Mouse (Mus musculus): ENCODE results near the gene Rab44.

GRCm38 (mm10) chr17:29186989-29187859, 73.3 kb downstream of the Rab44 start:
- no peak for TF ChIP-seq POLR2A (IDR thresholded peaks at IDR 0.05; ENCODE audit: low read depth, low read length)
- no peak for TF ChIP-seq CTCF (IDR thresholded peaks at IDR 0.05; ENCODE audit: extremely low read depth, insufficient read depth, insufficient read length, insufficient replicate concordance)

All from spleen, adult 2 months (tissue).